8 mouse cellular contexts compared by ENCODE assay signal in the genomic region with DNA sequence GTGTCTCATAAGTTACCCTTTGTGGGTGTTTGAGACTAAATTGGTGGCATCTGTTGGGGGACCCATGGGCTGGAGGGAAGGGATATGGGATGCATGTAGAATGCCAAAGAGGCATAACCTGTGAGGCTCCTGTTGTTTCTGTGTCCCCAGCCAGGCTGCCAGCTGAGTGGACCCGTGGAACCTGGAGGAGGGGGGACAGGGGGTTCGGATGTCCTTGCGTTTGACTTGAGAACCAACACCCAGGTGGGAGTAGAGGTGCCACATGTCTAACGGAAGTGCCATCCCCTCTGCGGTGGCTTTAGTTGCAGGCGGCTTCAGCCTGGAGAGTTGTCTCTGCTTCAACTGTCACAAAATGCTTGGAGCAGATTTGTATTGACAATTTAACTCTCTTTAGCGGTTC. TPM values are rescaled to one million over a fixed set of nuclear protein-coding genes. Genes with fewer than 3 reads are reported as not detected.
A peak's percentile ranks its signal among the peaks of the same experiment; 100 is the strongest.
DNase-seq lines count a peak whose midpoint lies in the region; ATAC-seq and TF ChIP-seq lines count a peak whose summit lies in the region.

No protein-coding gene starts in this region.

- no peak overlapping the region for H3K9ac ChIP-seq in kidney, embryonic 14.5 days (ENCODE audit: low read depth, low read length)
- no peak overlapping the region for H3K9ac ChIP-seq in forebrain, embryonic 16.5 days (replicated peaks; ENCODE audit: low read depth, low read length)
- no peak overlapping the region for H3K9ac ChIP-seq in midbrain, embryonic 12.5 days (replicated peaks)

- H3K4me3 ChIP-seq in kidney, embryonic 14.5 days (ENCODE audit: low read length), result no peak overlapping the region
- H3K4me3 ChIP-seq in cortical plate, adult 2 months (ENCODE audit: insufficient read depth, low read length), result peak overlapping the region; percentile 81
- peak overlapping the region; percentile 15; the same call in 1 of the 2 replicates for H3K4me3 ChIP-seq in forebrain, embryonic 16.5 days (replicated peaks; ENCODE audit: low read length)
- H3K4me3 ChIP-seq in midbrain, embryonic 12.5 days, result no peak overlapping the region

- H3K9me3 ChIP-seq in kidney, embryonic 14.5 days (ENCODE audit: control insufficient read depth, low read length), result no peaks in the 10 kb centered on the region
- no peaks in the 10 kb centered on the region for H3K9me3 ChIP-seq in forebrain, embryonic 16.5 days (ENCODE audit: control insufficient read depth, low read length)
- H3K9me3 ChIP-seq in midbrain, embryonic 12.5 days, result no peaks in the 10 kb centered on the region

- TF ChIP-seq POLR2A in cortical plate, adult 2 months (IDR thresholded peaks at IDR 0.05; ENCODE audit: extremely low read depth, insufficient read depth, low read length), result no peak

- no peak for ATAC-seq in kidney, embryonic 14.5 days (ENCODE audit: low FRiP score, low TSS enrichment)
- ATAC-seq in forebrain, embryonic 16.5 days, result no peak
- no peak for ATAC-seq in midbrain, embryonic 12.5 days (ENCODE audit: low FRiP score, low read depth)

- WGBS in kidney, embryonic 14.5 days, result 74% methylated on average over 7 of the region's 7 CpGs
- WGBS in forebrain, embryonic 16.5 days, result 83% methylated on average over 7 of the region's 7 CpGs
- WGBS in midbrain, embryonic 12.5 days, result 84% methylated on average over 7 of the region's 7 CpGs

- H3K27ac ChIP-seq in kidney, embryonic 14.5 days (ENCODE audit: low read depth, low read length), result no peak overlapping the region
- H3K27ac ChIP-seq in cortical plate, adult 2 months (ENCODE audit: insufficient read depth, low read length), result no peak overlapping the region
- no peak overlapping the region for H3K27ac ChIP-seq in forebrain, embryonic 16.5 days (ENCODE audit: low read length)
- no peak overlapping the region for H3K27ac ChIP-seq in midbrain, embryonic 12.5 days (replicated peaks)

- no peak for DNase-seq in kidney, adult 18-20 months
- DNase-seq in yolk sac, embryonic 10.5 days (ENCODE audit: low spot score), result no peak
- DNase-seq in testis, postnatal 10 days (ENCODE audit: low spot score), result no peak
- DNase-seq in ovary, postnatal 10 days (ENCODE audit: low spot score), result no peak

- H3K4me1 ChIP-seq in kidney, embryonic 14.5 days (ENCODE audit: control insufficient read depth, insufficient read depth, low read length), result no peaks in the 10 kb centered on the region
- peaks cover 3% of the 10 kb centered on the region; the same call in 1 of the 2 replicates for H3K4me1 ChIP-seq in cortical plate, adult 2 months (ENCODE audit: control insufficient read depth, insufficient read depth, low read length)
- peaks cover 23% of the 10 kb centered on the region for H3K4me1 ChIP-seq in forebrain, embryonic 16.5 days (replicated peaks; ENCODE audit: control insufficient read depth, insufficient read depth, low read length)
- H3K4me1 ChIP-seq in midbrain, embryonic 12.5 days, result peaks cover 23% of the 10 kb centered on the region

- no peak for TF ChIP-seq CTCF in cortical plate, adult 2 months (IDR thresholded peaks at IDR 0.05; ENCODE audit: extremely low read depth, insufficient read depth, low read length)

- H3K4me2 ChIP-seq in kidney, embryonic 14.5 days (replicated peaks; ENCODE audit: low read depth, low read length), result 0 out of 2 replicates have a peak overlapping the region, but pooled peaks have one; percentile 2
- H3K4me2 ChIP-seq in forebrain, embryonic 16.5 days (ENCODE audit: low read length), result peak overlapping the region; percentile 75
- peak overlapping the region; percentile 96 for H3K4me2 ChIP-seq in midbrain, embryonic 12.5 days (replicated peaks)

- no peaks in the 10 kb centered on the region for H3K36me3 ChIP-seq in kidney, embryonic 14.5 days (ENCODE audit: control insufficient read depth, insufficient read depth, low read length)
- H3K36me3 ChIP-seq in forebrain, embryonic 16.5 days (ENCODE audit: control insufficient read depth, insufficient read depth), result no peaks in the 10 kb centered on the region
- no peaks in the 10 kb centered on the region for H3K36me3 ChIP-seq in midbrain, embryonic 12.5 days

- H3K27me3 ChIP-seq in kidney, embryonic 14.5 days (ENCODE audit: control insufficient read depth, insufficient read depth, low read length), result no peaks in the 10 kb centered on the region; the same call in none of the 2 replicates
- 0 out of 2 replicates have a peak, but pooled peaks cover 3% of the 10 kb centered on the region for H3K27me3 ChIP-seq in forebrain, embryonic 16.5 days (replicated peaks; ENCODE audit: control insufficient read depth, insufficient read depth, low read length)
- peaks cover 27% of the 10 kb centered on the region for H3K27me3 ChIP-seq in midbrain, embryonic 12.5 days

RNA-seq across cellular contexts. Expression of gene Zdhhc14, which starts 2.5 kb away (rescaled TPM):
- 2.0 and 2.7 TPM in 2 replicates for polyA plus RNA-seq in kidney, embryonic 14.5 days (2014; fragmentation: Nextera tagmentation; extraction: Ambion mirVana)
- 13.0 and 15.1 TPM in 2 replicates for polyA plus RNA-seq in cortical plate, adult 2 months (2012; rRNA removed)
- polyA plus RNA-seq in forebrain, embryonic 16.5 days (2015; fragmentation: Nextera tagmentation; extraction: Ambion mirVana), result 6.6 and 8.1 TPM in 2 replicates
- 4.1 and 4.3 TPM in 2 replicates for polyA plus RNA-seq in midbrain, embryonic 12.5 days (2016; fragmentation: Nextera tagmentation; extraction: Ambion mirVana)

RNA-seq across cellular contexts. Expression of gene Tmem242, which starts 54.8 kb away (rescaled TPM):
- polyA plus RNA-seq in kidney, embryonic 14.5 days (2014; fragmentation: Nextera tagmentation; extraction: Ambion mirVana), result 142 and 174 TPM in 2 replicates
- polyA plus RNA-seq in cortical plate, adult 2 months (2012; rRNA removed), result 33.8 and 39.4 TPM in 2 replicates
- 93.1 and 97.6 TPM in 2 replicates for polyA plus RNA-seq in forebrain, embryonic 16.5 days (2015; fragmentation: Nextera tagmentation; extraction: Ambion mirVana)
- 112 and 122 TPM in 2 replicates for polyA plus RNA-seq in midbrain, embryonic 12.5 days (2016; fragmentation: Nextera tagmentation; extraction: Ambion mirVana)

Comparison
In these comparisons a context has a peak if more than half of its experiments do, and no peak if none do; other contexts are left out.
1. H3K4me2 ChIP-seq: peak in every context shown above with its lines; median percentile 96 in midbrain, embryonic 12.5 days; 75 in forebrain, embryonic 16.5 days; 2 in kidney, embryonic 14.5 days.
2. H3K4me3 ChIP-seq: peak in cortical plate, adult 2 months (single experiment) and forebrain, embryonic 16.5 days (single experiment); none in kidney, embryonic 14.5 days (single experiment) and midbrain, embryonic 12.5 days (single experiment).